Mouse (Mus musculus) adrenal gland, postnatal 0 days (tissue): ENCODE results near the gene Steap4. TPM values are rescaled to one million over a fixed set of nuclear protein-coding genes. Genes with fewer than 3 reads are reported as not detected.

ENCODE experiments used
- polyA plus RNA-seq: library from polyadenylated mRNA; unstranded; fragments of >200 nt; fragmentation: Nextera tagmentation; extraction: Ambion mirVana; gene quantifications from 2 replicates; pipeline ENCODE4 v1.2.1, GENCODE M21; 2015

Gene Steap4
- polyA plus RNA-seq = 17.7 and 21.0 TPM in 2 replicates

GRCm38 (mm10) chr5:7960176-7960575 lies at the start of gene Steap4:
Steap4 (plus strand) TSS chr5:7960457.

Other genes starting within 250 kb of the Steap4 start
- 220 and 224 TPM in 2 replicates for gene Sri, start 85.6 kb downstream of the Steap4 start, polyA plus RNA-seq